Mouse (Mus musculus) heart, postnatal 0 days (tissue): ENCODE data around the gene Actb. TPM values are rescaled to one million over a fixed set of nuclear protein-coding genes. Genes with fewer than 3 reads are reported as not detected.

Source experiments
- ATAC-seq: fragments of 200-750 bp; cut with Nextera tagmentation; 2 replicates; pipeline ENCODE4 v1.8.0; 2017; ENCODE audit warnings: low read depth, moderate number of reproducible peaks, moderate library complexity; ENCODE audit not compliant: insufficient read depth
- DNase-seq: peaks from one replicate; pipeline ENCODE4 v3.0.0-alpha.2; 2016; ENCODE audit warnings: low spot score
- H3K27ac ChIP-seq: fragments of 300-500 bp; sonication (generic); 2 replicates; pipeline ENCODE4 v1.5.1; 2014; ENCODE audit warnings: low read depth, mild to moderate bottlenecking
- H3K27me3 ChIP-seq: fragments of 300-500 bp; sonication (generic); 2 replicates; pipeline ENCODE4 v1.6.1; 2014; ENCODE audit warnings: low read length, mixed read lengths; ENCODE audit not compliant: control insufficient read depth, insufficient read depth
- H3K36me3 ChIP-seq: fragments of 300-500 bp; sonication (generic); replicated peaks from 2 replicates; pipeline ENCODE4 v1.6.1; 2014; ENCODE audit warnings: low read length, mixed read lengths; ENCODE audit not compliant: control insufficient read depth, insufficient read depth
- H3K4me1 ChIP-seq: fragments of 300-500 bp; sonication (generic); 2 replicates; pipeline ENCODE4 v1.6.1; 2014; ENCODE audit warnings: antibody characterized with exemption; ENCODE audit not compliant: control insufficient read depth, insufficient read depth
- H3K4me2 ChIP-seq: fragments of 300-500 bp; sonication (generic); 2 replicates; pipeline ENCODE4 v1.6.1; 2014; ENCODE audit warnings: low read depth, mild to moderate bottlenecking, low read length, moderate library complexity
- H3K4me3 ChIP-seq: fragments of 300-500 bp; sonication (generic); 2 replicates; pipeline ENCODE4 v1.5.1; 2014; ENCODE audit warnings: low read depth, low read length
- H3K9ac ChIP-seq: fragments of 300-500 bp; sonication (generic); replicated peaks from 2 replicates; pipeline ENCODE4 v1.6.1; 2014; ENCODE audit warnings: low read depth, low read length, mixed read lengths
- H3K9me3 ChIP-seq: fragments of 300-500 bp; sonication (generic); replicated peaks from 2 replicates; pipeline ENCODE4 v1.6.1; 2016; ENCODE audit warnings: low read length; ENCODE audit not compliant: control insufficient read depth
- CTCF ChIP-seq: IDR thresholded peaks from 2 replicates; pipeline ENCODE4 v1.5.1; 2016; ENCODE audit warnings: antibody characterized with exemption, control low read depth, low read depth
- EP300 ChIP-seq: IDR thresholded peaks from 2 replicates; pipeline ENCODE4 v1.6.1; 2016; ENCODE audit warnings: antibody characterized with exemption, low read depth
- WGBS: fragments of 180-500 bp; shearing (Covaris S2); extraction: QIAGEN DNeasy Blood & Tissue Kit; methylation state at CpG from one replicate; pipeline ENCODE4 v1.1.7; 2014; 5-methylcytosine and 5-hydroxymethylcytosine counted together
- polyA plus RNA-seq: library from polyadenylated mRNA; unstranded; fragments of >200 nt; fragmentation: Nextera tagmentation; extraction: Ambion mirVana; gene quantifications from 2 replicates; pipeline ENCODE4 v1.2.1, GENCODE M21; 2015
- total RNA-seq: library from RNA; depleted of rRNA; stranded (reverse); fragments of >200 nt; gene quantifications from 2 replicates; pipeline ENCODE4 v1.2.3, GENCODE M21; 2014; ENCODE audit warnings: low replicate concordance

The Actb gene
- total and polyA plus RNA-seq, 2 experiments from 2014 or later = 2,574 to 4,473 TPM

- H3K4me1 ChIP-seq = peaks cover 4% of the 10 kb centered on the region; the same call in 1 of the 2 replicates
- DNase-seq (peak; percentile 87), ATAC-seq (peak; percentile 79)
- no peaks in the 10 kb centered on the region for H3K9me3 ChIP-seq
- 60% methylated on average over 8 of the region's 8 CpGs for WGBS
- H3K36me3 ChIP-seq = peaks cover 15% of the 10 kb centered on the region
- H3K9ac ChIP-seq = no peak overlapping the region
- no peak overlapping the region for H3K4me2 ChIP-seq
- no peak overlapping the region for H3K27ac ChIP-seq
- H3K4me3 ChIP-seq = no peak overlapping the region
- no peaks in the 10 kb centered on the region for H3K27me3 ChIP-seq
- peak; percentile 96 for TF ChIP-seq CTCF
- no peak for TF ChIP-seq EP300
These were observed 27.0 kb downstream of the Actb start for GRCm38 (mm10) chr5:142879318-142880175.

DNA sequence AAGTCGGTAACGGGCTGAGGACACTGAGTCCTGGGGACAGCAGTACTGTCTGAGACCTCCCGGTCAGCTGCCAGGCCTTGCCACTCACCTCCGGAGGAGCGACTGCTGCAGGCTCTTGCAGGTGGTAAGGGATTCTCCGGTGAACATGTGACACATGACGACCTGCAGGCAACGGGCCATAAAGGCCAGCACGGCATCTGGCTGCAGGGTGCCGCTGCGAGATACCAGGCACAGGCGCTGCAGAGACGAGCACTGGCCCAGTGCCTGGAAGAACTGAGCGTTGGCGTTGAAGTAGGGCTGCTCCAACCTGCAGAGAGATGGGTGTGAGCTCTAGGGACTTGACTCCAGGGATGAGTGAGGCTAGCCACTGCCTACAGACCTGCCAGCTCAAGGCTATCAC lies 28.0 kb downstream of the Actb start:
- no peak for TF ChIP-seq EP300
- no peak for TF ChIP-seq CTCF
- no peak for DNase-seq
- H3K9ac ChIP-seq = no peak overlapping the region

GRCm38 (mm10) chr5:142877337-142878280 lies 28.9 kb downstream of the Actb start:
- H3K4me1 ChIP-seq = peaks cover 4% of the 10 kb centered on the region; the same call in 1 of the 2 replicates
- peaks cover 13% of the 10 kb centered on the region for H3K36me3 ChIP-seq
- no peak overlapping the region for H3K4me3 ChIP-seq
- H3K9ac ChIP-seq = no peak overlapping the region
- no peaks in the 10 kb centered on the region for H3K27me3 ChIP-seq
- no peak overlapping the region for H3K4me2 ChIP-seq
- peak; percentile 80 for DNase-seq
- ATAC-seq = peak; percentile 57
- 29% methylated on average over 11 of the region's 11 CpGs for WGBS
- no peaks in the 10 kb centered on the region for H3K9me3 ChIP-seq
- TF ChIP-seq CTCF (peak; percentile 97), EP300 (no peak)
- H3K27ac ChIP-seq = no peak overlapping the region

More for the DNA sequence above, 28.0 kb downstream of the Actb start:
- Histone ChIP-seq H3K4me2 (no peak overlapping the region), H3K36me3 (peaks cover 11% of the 10 kb centered on the region), H3K9me3 (no peaks in the 10 kb centered on the region), H3K27me3 (no peaks in the 10 kb centered on the region), H3K27ac (no peak overlapping the region), H3K4me3 (no peak overlapping the region), H3K4me1 (peaks cover 4% of the 10 kb centered on the region; the same call in 1 of the 2 replicates)
- 53% methylated on average over 15 of the region's 15 CpGs for WGBS
- ATAC-seq = peak; percentile 44; the same call in 1 of the 2 replicates

GRCm38 (mm10) chr5:142876896-142877295 lies 29.7 kb downstream of the Actb start:
- WGBS = 82% methylated on average over 5 of the region's 5 CpGs
- DNase-seq = no peak
- Histone ChIP-seq H3K27ac (no peak overlapping the region), H3K9ac (no peak overlapping the region), H3K27me3 (no peaks in the 10 kb centered on the region), H3K4me3 (no peak overlapping the region), H3K4me1 (peaks cover 4% of the 10 kb centered on the region; the same call in 1 of the 2 replicates), H3K9me3 (no peaks in the 10 kb centered on the region), H3K36me3 (peaks cover 20% of the 10 kb centered on the region), H3K4me2 (no peak overlapping the region)
- ATAC-seq = no peak; the same call in 1 of the 2 replicates
- no peak for TF ChIP-seq EP300
- TF ChIP-seq CTCF = no peak

GRCm38 (mm10) chr5:142875513-142875905 lies 31.0 kb downstream of the Actb start:
- no peak for ATAC-seq
- no peak for DNase-seq
- Histone ChIP-seq H3K27ac (no peak overlapping the region), H3K9ac (no peak overlapping the region), H3K36me3 (peaks cover 27% of the 10 kb centered on the region), H3K4me2 (no peak overlapping the region), H3K4me1 (peaks cover 4% of the 10 kb centered on the region; the same call in 1 of the 2 replicates), H3K27me3 (no peaks in the 10 kb centered on the region), H3K4me3 (no peak overlapping the region), H3K9me3 (no peaks in the 10 kb centered on the region)
- TF ChIP-seq CTCF = no peak
- no peak for TF ChIP-seq EP300
- WGBS = 88% methylated on average over 10 of the region's 10 CpGs
